Mouse (Mus musculus): ENCODE data around the gene Zfp592.
A peak's percentile ranks its signal among the peaks of the same experiment; 100 is the strongest.
"Not testable (repeated sequence)": the region's sequence is repeated elsewhere in the genome, so short reads cannot be mapped to it uniquely, and the experiment has no call there.

The Zfp592 gene

GRCm38 (mm10) chr7:80992980-80993833 lies at the start of gene Zfp592:
Zfp592 (plus strand) TSS chr7:80993681.
- peak; percentile 90 for DNase-seq (ENCODE audit: extremely low spot score)

DNA sequence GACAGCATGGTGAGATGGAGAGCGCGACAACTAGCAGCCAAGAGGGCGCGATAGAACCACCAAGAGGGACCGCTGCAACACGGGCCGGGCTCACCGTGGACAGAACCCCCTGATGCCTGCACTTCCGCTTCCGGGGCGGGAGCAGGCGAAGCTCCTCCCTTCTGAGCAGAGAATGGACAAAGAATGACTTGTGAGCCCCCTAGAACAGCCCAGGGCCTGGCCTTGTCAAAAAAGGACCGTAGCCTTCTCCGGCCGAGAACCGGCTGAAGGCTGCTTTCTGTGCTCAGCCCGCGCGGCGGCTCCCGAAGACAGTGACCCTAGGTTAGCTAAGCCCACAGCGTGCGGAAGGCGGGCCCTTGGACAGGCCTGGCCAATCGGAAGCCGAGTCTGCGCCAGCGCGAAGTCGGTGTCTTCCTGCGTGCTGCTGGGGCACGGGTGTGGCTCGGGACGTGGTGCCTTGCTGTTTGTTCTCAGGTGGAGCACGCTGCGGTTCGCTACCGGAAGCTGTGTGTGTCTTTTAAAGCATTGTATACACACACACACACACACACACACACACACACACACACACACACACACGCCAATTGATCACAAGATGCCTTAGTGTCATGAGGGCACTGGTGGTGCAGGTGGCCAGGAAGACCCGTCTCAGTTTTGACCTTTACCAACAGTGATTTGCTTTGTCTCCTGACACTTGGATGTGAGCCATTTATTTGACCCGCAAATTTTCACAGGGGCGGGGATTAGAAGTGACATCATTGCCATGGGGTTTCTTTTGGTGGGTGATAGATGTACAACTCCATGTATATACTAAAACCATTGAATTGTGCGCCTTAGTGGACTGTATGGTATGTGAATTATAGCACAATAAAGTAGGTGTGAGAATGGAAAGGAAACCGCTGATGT lies 45.8 kb upstream of the Zfp592 start, which contains the start of gene Sec11a:
Sec11a (minus strand) TSS at position 336 of the 906 bp plus-strand sequence.
- peak; percentile 94 for DNase-seq (ENCODE audit: extremely low spot score)

GRCm38 (mm10) chr7:80951461-80951860 lies 42.0 kb upstream of the Zfp592 start:
- DNase-seq (ENCODE audit: extremely low spot score), result no peak

DNA sequence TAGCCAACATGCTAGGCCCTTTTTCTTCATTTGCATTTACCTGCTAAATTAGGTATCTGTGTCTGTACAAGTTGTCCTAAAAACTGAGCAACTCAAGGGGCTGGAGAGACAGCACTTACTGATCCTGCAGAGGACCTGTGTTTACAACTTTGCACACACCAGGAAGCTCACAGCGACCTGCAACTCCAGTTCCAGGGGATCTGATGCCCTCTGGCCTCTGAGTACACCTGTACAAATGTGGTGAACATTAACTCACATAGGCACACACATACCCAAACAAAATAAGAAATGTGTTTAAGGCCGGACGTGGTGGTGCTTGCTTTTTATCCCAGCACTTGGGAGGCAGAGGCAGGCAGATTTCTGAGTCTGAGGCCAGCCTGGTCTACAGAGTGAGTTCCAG lies 41.3 kb upstream of the Zfp592 start:
- DNase-seq (ENCODE audit: extremely low spot score), result no peak

DNA sequence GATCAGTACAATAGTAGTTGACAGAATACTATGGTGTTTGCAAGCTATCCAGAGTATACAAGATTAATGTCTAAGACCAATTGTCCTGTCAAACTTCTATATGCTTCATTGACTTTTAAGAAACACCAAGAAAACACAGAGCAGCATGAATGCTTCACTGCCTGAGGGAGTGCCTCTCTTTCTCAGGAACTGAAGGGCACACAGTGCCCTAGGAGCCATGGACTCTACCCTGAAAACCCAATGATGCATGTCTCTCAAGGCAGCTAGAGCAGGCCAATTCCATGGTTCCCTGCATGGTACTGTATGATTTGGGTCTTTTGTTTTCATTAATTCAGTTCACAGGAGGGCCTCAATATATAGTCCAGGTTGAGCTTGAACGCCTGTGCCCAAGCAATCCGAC lies 39.2 kb upstream of the Zfp592 start:
- DNase-seq (ENCODE audit: extremely low spot score), result no peak

DNA sequence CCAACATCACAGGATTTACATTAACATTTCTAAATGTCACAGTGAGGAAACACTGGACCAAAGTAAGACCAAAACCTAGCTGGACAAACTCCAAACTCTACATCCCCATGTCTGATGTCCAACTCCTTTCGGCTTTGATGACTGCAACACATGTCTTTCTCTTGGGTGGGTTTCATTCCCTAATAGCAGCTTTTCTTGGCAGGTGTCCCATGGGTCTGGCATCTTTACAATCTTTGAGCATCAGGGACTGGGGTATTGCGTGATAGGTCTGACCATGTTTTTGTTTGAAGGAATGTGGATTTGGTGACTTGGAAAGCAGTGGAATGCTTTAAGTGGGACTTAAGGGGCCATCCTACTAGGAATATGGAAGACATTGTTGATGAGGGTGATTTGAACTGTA lies 36.6 kb upstream of the Zfp592 start:
- DNase-seq (ENCODE audit: extremely low spot score), result no peak

DNA sequence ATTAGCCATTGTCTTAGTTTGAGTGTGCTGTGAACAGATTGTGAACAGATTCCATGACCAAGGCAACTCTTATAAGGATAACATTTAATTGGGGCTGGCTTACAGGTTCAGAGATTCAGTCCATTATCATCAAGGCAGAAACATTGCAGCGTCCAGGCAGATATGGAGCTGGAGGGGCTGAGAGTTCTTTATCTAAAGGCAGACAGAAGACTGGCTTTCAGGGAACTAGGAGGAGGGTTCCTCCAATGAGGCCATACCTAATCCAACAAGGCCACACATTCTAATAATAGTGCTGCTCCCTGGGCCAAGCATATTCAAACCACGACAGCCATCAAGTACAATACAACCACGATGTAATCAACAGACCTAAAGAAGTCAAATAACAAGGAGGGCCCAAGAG lies 34.5 kb upstream of the Zfp592 start:
- DNase-seq (ENCODE audit: extremely low spot score), result no peak

DNA sequence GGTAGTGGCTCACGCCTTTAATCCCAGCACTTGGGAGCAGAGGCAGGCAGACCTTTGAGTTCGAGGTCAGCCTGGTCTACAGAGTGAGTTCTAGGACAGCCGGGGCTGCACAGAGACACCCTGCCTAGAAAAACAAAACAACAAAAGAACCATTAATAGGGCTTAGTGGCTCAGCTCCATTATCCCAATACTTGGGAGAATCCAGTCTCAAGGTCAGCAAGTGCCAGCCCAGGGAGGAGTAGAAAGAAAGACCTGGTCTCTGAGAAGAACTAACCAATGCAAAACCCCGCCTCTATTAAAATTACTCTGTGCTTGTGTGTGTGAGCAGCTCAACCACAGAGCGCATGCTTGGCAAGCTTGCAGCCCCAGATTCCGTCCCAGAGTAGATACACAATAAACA lies 30.7 kb upstream of the Zfp592 start:
- DNase-seq (ENCODE audit: extremely low spot score), result no peak

DNA sequence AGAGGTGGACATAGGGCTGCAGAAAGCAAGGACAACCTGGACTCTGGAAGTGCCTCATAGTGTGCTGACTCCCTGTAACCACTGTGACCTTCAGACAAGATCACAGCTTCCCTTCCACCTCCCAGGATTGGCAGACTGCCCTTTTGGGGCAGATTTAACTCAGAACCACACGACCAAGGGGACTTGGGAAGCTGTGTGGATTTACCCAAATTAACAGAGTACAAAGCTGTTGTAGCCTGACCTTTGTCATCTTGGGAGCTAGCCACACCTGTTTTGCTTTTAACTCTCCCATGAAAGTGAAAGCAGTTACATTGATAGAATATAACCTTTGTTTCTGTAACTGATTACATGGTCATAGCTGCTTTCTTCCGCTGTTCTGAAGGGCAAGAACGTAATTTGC lies 22.6 kb upstream of the Zfp592 start:
- no peak for DNase-seq (ENCODE audit: extremely low spot score)

- DNase-seq (ENCODE audit: extremely low spot score), result no peak
Measured at GRCm38 (mm10) chr7:80971419-80971818, 22.1 kb upstream of the Zfp592 start.

DNA sequence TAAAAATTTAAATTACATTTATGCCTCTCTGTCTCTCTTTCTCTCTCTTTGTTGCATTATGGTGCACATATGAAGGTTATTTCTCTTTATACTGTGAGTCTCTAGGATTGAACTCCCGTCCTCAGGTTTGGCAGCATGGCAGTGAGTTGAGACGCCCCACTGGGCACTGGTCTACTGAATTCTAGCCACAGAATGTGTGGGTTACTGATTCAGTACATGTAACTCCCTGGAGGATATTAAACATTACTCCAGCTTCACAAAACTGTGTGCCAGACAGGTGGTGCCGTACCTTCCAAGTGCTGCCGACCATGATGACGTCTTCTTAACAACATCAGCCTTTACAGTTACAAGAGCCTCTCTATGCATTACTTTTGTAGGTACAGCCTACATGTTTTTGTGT lies 21.4 kb upstream of the Zfp592 start:
- no peak for DNase-seq (ENCODE audit: extremely low spot score)

DNA sequence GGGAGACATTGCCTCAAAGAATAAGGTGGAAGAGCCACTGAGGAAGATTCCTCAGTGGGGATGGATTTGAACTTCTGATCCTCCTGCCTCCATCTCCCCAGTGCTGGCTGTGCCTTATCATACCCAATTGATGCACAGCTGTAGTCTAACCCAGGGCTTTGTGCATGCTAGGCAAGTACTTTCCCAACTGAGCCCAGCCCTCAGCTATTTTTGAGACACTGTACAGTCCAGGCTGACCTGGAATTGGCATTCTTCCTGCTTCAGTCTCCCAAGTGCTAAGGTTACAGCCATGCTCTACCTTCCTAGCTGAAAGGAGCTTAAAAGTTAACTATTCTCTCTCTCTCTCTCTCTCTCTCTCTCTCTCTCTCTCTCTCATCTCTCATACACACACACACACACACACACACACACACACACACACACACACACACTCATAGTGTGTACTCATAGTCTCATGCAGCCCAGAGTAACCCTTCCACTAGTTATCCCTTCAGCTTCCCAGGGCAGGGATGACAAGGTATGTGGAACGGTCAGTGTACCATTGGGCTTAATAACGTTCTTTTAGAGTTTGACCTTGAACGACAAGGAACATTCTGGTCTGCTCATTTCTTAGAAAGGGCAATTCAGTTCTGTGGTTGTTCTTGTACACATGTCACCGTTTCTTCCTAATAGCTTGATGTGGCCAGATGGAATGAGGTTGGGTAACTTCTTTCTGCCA lies 20.4 kb upstream of the Zfp592 start:
- not testable (repeated sequence) for DNase-seq (ENCODE audit: extremely low spot score)

DNA sequence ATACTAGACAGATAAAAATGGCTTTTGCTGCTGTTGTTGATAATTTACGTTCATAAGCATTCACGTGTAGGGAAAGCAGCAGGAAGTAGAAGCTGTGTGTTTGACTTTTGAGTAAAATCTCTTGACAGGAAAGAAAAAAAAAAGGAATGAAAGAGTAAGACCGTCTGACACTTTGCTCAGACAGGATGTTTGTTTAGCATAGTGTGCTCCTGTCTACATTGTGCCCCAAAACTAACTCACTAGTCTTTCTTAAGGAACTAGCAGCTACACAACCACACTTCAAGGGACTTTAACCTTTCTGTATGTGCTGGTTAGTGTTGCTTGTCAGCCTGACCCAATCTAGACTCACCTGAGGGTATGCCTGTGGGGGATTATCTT lies 19.9 kb upstream of the Zfp592 start:
- DNase-seq (ENCODE audit: extremely low spot score), result not testable (repeated sequence)

DNA sequence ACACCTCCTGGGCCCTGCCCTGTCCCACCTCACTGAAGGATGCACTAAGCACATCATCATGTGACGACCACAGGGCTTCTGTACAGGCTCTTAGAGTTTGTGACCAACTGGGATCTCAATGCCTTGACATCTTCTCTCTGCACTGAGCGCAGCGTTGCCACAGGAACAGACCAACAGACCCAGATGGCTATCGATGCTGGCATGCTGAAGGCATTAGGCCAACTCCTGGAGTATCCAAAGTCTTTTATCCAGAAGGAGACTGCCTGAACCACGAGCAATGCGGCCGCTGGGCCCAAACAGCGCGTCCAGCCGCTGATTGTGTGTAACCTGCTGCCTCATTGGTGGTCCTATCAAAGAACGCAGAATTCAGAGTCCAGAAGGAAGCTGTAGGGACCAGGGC lies 12.9 kb upstream of the Zfp592 start:
- DNase-seq (ENCODE audit: extremely low spot score), result no peak

DNA sequence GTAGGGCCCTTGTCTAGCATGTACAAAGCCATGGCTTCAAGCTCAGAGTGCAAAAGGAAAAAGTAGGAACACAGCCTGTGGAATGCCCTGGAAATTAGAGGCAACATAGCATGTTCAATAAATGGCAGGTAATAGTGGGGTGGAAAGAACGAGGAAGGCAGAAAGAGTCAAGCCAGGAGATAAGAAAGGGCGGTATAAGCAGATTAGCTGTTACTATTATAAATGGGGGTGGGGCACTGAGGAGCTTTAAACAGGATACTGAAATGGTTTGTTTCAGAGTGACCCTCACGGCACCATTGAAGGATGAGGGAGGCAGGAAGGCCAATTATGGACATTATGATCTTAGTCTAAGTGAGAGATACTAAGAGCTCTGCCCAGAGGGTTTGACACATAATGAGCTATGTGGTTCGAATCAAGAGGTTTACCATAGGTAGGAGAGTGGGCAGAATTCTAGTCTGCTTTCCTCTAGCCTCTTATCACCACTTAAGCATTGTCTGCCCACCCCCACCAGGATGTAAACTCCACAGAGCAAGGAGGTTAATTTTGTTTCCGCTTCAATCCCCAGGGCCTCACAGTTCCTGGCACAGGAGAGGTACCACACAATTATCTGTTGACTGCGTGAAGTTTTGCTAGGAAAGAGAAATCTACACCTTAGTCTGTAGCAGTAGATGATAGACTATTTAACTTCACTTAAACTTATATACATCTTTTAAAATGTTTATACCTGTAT lies 6.9 kb upstream of the Zfp592 start:
- DNase-seq (ENCODE audit: extremely low spot score), result no peak

GRCm38 (mm10) chr7:80987805-80988625 lies 5.5 kb upstream of the Zfp592 start:
- DNase-seq (ENCODE audit: extremely low spot score), result no peak

DNA sequence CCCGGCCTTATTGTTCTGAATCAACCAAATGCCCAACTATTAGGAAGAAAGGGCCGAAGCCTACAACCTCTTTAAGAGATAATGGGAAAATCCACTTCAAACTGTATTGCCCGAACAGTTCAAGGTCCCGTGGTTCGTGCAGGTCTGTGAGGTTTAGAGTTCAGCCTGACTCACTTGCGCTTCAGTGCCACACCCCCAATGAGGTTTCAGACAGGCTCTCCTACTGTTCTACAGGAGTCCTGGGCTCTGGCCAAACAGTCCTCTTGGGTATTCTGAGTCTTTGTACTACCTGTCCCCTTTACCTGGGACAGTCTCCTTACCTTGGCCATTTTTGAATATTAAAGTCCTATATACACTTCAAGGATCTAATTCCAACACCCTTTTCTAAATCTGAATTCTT lies 3.2 kb upstream of the Zfp592 start:
- DNase-seq (ENCODE audit: extremely low spot score), result no peak

GRCm38 (mm10) chr7:80991589-80991988 lies 1.9 kb upstream of the Zfp592 start:
- no peak for DNase-seq (ENCODE audit: extremely low spot score)

DNA sequence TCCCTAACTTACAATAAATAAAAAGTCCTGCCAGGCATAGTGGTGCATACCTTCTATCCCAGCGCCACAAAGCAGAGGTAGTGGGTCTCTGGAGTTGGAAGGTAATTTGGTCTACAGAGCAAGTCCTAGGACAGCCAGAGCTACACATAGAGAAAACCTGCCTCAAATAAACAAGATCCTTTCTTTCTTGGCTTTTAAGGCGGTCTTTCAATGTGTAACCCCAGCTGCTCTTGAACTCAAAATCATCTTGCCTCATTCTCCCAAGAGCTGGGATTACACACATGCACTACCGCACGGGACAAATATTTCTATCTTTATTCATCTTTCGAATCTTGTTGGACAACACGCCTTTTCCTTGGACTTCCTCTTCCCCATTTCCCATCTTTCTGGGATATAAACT lies 1.4 kb upstream of the Zfp592 start:
- no peak for DNase-seq (ENCODE audit: extremely low spot score)

DNA sequence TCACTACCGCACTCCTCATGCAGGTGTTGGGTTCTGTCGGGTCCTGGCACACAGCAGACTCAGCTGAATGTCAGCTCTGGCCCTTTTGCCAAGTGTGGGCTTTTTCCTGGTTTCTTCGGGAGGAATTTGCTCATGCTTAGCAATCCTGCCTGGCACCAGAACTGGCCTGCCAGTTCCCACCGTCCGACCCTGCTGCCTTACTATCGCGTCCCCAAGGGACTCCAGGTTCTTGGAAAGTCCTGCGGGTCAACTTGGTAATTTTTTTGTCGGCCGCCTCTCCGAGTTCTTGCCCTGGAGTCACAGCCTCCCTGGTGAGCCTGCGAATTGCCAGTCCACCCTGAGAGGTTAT lies 876 bp upstream of the Zfp592 start:
- no peak for DNase-seq (ENCODE audit: extremely low spot score)

Data from embryo, embryonic 9.5 days (tissue).